Mouse (Mus musculus): ENCODE data around the gene Mrpl14. TPM values are rescaled to one million over a fixed set of nuclear protein-coding genes. Genes with fewer than 3 reads are reported as not detected.

The Mrpl14 gene
- polyA plus RNA-seq, 1 experiment, result 168 TPM

DNA sequence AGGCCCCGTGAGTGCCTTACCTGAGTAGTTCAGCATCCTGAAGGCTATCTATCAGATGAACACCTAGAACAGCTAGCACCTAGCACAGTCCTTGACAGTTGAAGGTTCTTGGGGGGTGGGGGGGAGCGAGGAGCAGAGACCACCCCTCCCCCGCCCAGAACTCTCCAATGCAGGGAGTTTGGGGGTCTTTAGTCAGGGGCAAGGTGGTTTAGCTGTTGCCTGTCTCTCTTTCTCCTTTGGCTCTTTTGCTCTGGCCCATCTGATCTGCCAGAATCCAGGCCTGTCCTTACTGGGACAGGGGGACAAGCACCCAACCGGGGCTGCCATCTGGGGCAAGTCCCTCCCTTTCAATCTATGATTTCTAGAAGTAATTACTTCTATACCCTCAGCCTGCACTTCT, 26.9 kb upstream of the Mrpl14 start, which contains the start of gene Capn11:
TSS of gene Capn11 (minus strand) at position 101 of the 400 bp plus-strand sequence.
- Histone ChIP-seq H3K27me3 (replicated peaks; ENCODE audit: control insufficient read depth, insufficient read depth, low read length) (no peaks in the 10 kb centered on the region), H3K27ac (ENCODE audit: insufficient read depth, low read depth, low read length) (no peak within 1 kb of the TSS), H3K4me3 (ENCODE audit: insufficient read depth, low read depth, low read length) (no peak within 1 kb of the TSS), H3K36me3 (ENCODE audit: control insufficient read depth, insufficient read depth, low read length) (no peaks in the 10 kb centered on the region), H3K4me1 (ENCODE audit: control insufficient read depth, insufficient read depth, low read length) (0 out of 2 replicates have a peak, but pooled peaks cover 3% of the 10 kb centered on the region)
- no peak for TF ChIP-seq CTCF (conservative IDR thresholded peaks at IDR 0.05; ENCODE audit: insufficient read depth, insufficient read length, low read depth, low read length)
- TF ChIP-seq POLR2A (IDR thresholded peaks at IDR 0.05; ENCODE audit: low read depth, low read length), result no peak
- 90% methylated on average over 4 of the region's 4 CpGs for WGBS
- DNase-seq, result no peak

GRCm38 (mm10) chr17:45663106-45663919, 22.8 kb upstream of the Mrpl14 start:
- no peaks in the 10 kb centered on the region for H3K27me3 ChIP-seq (replicated peaks; ENCODE audit: control insufficient read depth, insufficient read depth, low read length)
- H3K36me3 ChIP-seq (ENCODE audit: control insufficient read depth, insufficient read depth, low read length), result no peaks in the 10 kb centered on the region; the same call in 1 of the 2 replicates
- peak; percentile 80 for TF ChIP-seq CTCF (conservative IDR thresholded peaks at IDR 0.05; ENCODE audit: insufficient read depth, insufficient read length, low read depth, low read length)
- no peak for TF ChIP-seq POLR2A (IDR thresholded peaks at IDR 0.05; ENCODE audit: low read depth, low read length)
- no peak overlapping the region for H3K27ac ChIP-seq (ENCODE audit: insufficient read depth, low read depth, low read length)
- 0 out of 2 replicates have a peak, but pooled peaks cover 3% of the 10 kb centered on the region for H3K4me1 ChIP-seq (ENCODE audit: control insufficient read depth, insufficient read depth, low read length)
- peak; percentile 69 for DNase-seq
- 32% methylated on average over 27 of the region's 27 CpGs for WGBS
- H3K4me3 ChIP-seq (ENCODE audit: insufficient read depth, low read depth, low read length), result no peak overlapping the region

GRCm38 (mm10) chr17:45664608-45665007, 21.5 kb upstream of the Mrpl14 start:
- Histone ChIP-seq H3K36me3 (ENCODE audit: control insufficient read depth, insufficient read depth, low read length) (no peaks in the 10 kb centered on the region; the same call in 1 of the 2 replicates), H3K4me3 (ENCODE audit: insufficient read depth, low read depth, low read length) (no peak overlapping the region), H3K4me1 (ENCODE audit: control insufficient read depth, insufficient read depth, low read length) (0 out of 2 replicates have a peak, but pooled peaks cover 3% of the 10 kb centered on the region), H3K27ac (ENCODE audit: insufficient read depth, low read depth, low read length) (no peak overlapping the region), H3K27me3 (replicated peaks; ENCODE audit: control insufficient read depth, insufficient read depth, low read length) (no peaks in the 10 kb centered on the region)
- WGBS, result 82% methylated on average over 13 of the region's 13 CpGs
- no peak for DNase-seq
- no peak for TF ChIP-seq CTCF (conservative IDR thresholded peaks at IDR 0.05; ENCODE audit: insufficient read depth, insufficient read length, low read depth, low read length)
- TF ChIP-seq POLR2A (IDR thresholded peaks at IDR 0.05; ENCODE audit: low read depth, low read length), result no peak

DNA sequence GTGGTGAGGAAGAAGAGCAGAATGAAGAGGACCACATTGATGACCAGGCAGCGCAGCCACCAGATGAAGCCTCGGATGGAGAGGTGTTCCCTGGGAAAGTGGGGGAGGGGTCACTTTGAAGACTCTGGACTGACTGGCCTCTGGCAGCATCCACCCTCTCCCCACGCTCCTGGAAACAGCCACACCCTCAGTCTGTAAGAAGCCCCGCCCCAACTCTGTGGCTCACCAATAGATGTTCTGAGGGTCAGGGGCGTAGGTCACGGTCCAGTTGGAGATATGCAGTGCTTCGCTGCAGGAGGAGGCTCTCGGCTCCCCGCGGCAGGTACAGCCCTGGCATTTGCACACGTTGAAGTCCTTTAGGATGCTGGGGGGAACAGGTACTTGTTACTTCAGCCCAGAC, 20.0 kb upstream of the Mrpl14 start:
- no peaks in the 10 kb centered on the region; the same call in 1 of the 2 replicates for H3K36me3 ChIP-seq (ENCODE audit: control insufficient read depth, insufficient read depth, low read length)
- H3K27ac ChIP-seq (ENCODE audit: insufficient read depth, low read depth, low read length), result no peak overlapping the region
- H3K4me1 ChIP-seq (ENCODE audit: control insufficient read depth, insufficient read depth, low read length), result 0 out of 2 replicates have a peak, but pooled peaks cover 3% of the 10 kb centered on the region
- TF ChIP-seq CTCF (conservative IDR thresholded peaks at IDR 0.05; ENCODE audit: insufficient read depth, insufficient read length, low read depth, low read length) (no peak), POLR2A (IDR thresholded peaks at IDR 0.05; ENCODE audit: low read depth, low read length) (no peak)
- no peak overlapping the region for H3K4me3 ChIP-seq (ENCODE audit: insufficient read depth, low read depth, low read length)
- DNase-seq, result no peak
- WGBS, result 81% methylated on average over 11 of the region's 11 CpGs
- H3K27me3 ChIP-seq (replicated peaks; ENCODE audit: control insufficient read depth, insufficient read depth, low read length), result no peaks in the 10 kb centered on the region

DNA sequence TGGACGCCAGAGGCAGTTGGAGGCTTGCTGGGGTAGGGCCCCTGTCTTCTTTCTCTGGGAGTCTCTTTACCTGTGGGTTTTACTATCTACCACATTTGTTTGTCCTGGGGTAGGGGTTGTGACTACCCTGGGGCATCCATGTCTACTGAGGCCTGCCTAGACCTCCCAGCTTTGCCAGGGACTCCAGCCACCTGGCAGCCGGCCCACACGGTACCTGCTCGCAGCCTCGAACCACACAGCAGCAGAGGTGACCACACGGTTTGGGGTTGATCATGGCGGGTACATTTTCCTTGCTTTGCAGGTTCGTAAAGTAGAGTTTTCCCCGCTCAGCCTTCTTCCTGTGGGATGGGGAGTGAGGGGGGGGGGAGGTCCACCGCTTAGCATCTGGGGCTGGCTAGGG, 18.6 kb upstream of the Mrpl14 start:
- Histone ChIP-seq H3K36me3 (ENCODE audit: control insufficient read depth, insufficient read depth, low read length) (no peaks in the 10 kb centered on the region; the same call in 1 of the 2 replicates), H3K27ac (ENCODE audit: insufficient read depth, low read depth, low read length) (no peak overlapping the region), H3K4me1 (ENCODE audit: control insufficient read depth, insufficient read depth, low read length) (0 out of 2 replicates have a peak, but pooled peaks cover 3% of the 10 kb centered on the region), H3K4me3 (ENCODE audit: insufficient read depth, low read depth, low read length) (no peak overlapping the region), H3K27me3 (replicated peaks; ENCODE audit: control insufficient read depth, insufficient read depth, low read length) (no peaks in the 10 kb centered on the region)
- no peak for DNase-seq
- TF ChIP-seq CTCF (conservative IDR thresholded peaks at IDR 0.05; ENCODE audit: insufficient read depth, insufficient read length, low read depth, low read length) (no peak), POLR2A (IDR thresholded peaks at IDR 0.05; ENCODE audit: low read depth, low read length) (no peak)
- 88% methylated on average over 10 of the region's 10 CpGs for WGBS

DNA sequence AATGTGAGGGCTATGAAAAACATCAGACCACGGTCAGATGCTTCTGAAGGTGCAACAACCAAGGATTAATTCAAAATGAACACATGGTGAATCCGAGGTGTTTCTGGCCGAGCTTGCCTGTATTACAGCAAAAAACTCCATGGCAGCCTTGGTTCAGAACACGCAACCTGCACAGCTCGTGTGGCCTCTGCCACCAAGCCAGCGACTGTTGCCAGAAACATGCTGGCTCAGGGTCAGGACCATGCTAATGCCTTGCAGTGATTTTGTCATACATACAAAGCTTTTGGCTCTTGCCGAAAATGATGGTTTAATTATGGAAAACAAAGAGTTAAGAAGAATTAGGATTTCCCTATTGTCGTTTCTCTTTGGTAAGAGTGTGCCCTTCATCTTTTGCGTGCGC, 18.1 kb upstream of the Mrpl14 start:
- H3K4me3 ChIP-seq (ENCODE audit: insufficient read depth, low read depth, low read length), result no peak overlapping the region
- 91% methylated on average over 10 of the region's 10 CpGs for WGBS
- no peaks in the 10 kb centered on the region for H3K27me3 ChIP-seq (replicated peaks; ENCODE audit: control insufficient read depth, insufficient read depth, low read length)
- no peak overlapping the region for H3K27ac ChIP-seq (ENCODE audit: insufficient read depth, low read depth, low read length)
- H3K4me1 ChIP-seq (ENCODE audit: control insufficient read depth, insufficient read depth, low read length), result 0 out of 2 replicates have a peak, but pooled peaks cover 3% of the 10 kb centered on the region
- no peak for DNase-seq
- no peaks in the 10 kb centered on the region; the same call in 1 of the 2 replicates for H3K36me3 ChIP-seq (ENCODE audit: control insufficient read depth, insufficient read depth, low read length)
- TF ChIP-seq POLR2A (IDR thresholded peaks at IDR 0.05; ENCODE audit: low read depth, low read length), result no peak

GRCm38 (mm10) chr17:45671821-45672220, 14.3 kb upstream of the Mrpl14 start:
- DNase-seq, result no peak
- 92% methylated on average over 1 of the region's 1 CpGs for WGBS
- Histone ChIP-seq H3K27me3 (replicated peaks; ENCODE audit: control insufficient read depth, insufficient read depth, low read length) (no peaks in the 10 kb centered on the region), H3K36me3 (ENCODE audit: control insufficient read depth, insufficient read depth, low read length) (no peaks in the 10 kb centered on the region), H3K4me3 (ENCODE audit: insufficient read depth, low read depth, low read length) (no peak overlapping the region), H3K27ac (ENCODE audit: insufficient read depth, low read depth, low read length) (no peak overlapping the region), H3K4me1 (ENCODE audit: control insufficient read depth, insufficient read depth, low read length) (no peaks in the 10 kb centered on the region)
- TF ChIP-seq POLR2A (IDR thresholded peaks at IDR 0.05; ENCODE audit: low read depth, low read length), result no peak
- TF ChIP-seq CTCF (conservative IDR thresholded peaks at IDR 0.05; ENCODE audit: insufficient read depth, insufficient read length, low read depth, low read length), result peak; percentile 41; the same call in 1 of the 2 replicates

Data from kidney, adult 2 months (tissue).